Mouse (Mus musculus) large intestine, adult 2 months (tissue): ENCODE results near the gene Myo1f. TPM values are rescaled to one million over a fixed set of nuclear protein-coding genes. Genes with fewer than 3 reads are reported as not detected.

ENCODE experiments used
- DNase-seq: peaks from one replicate; pipeline ENCODE4 v3.0.0-alpha.2; 2012; ENCODE audit warnings: low read depth, low spot score
- WGBS: fragments of 180-500 bp; shearing (Covaris S2); methylation state at CpG from one replicate; pipeline ENCODE4 v1.1.7; 2018; 5-methylcytosine and 5-hydroxymethylcytosine counted together
- polyA plus RNA-seq: library from polyadenylated mRNA; depleted of rRNA; stranded (reverse); fragments of >200 nt; gene quantifications from 2 replicates; pipeline ENCODE4 v1.2.3, GENCODE M21; 2012; rRNA removed

Myo1f gene
- polyA plus RNA-seq, 1 experiment = 5.6 TPM

- no peak for DNase-seq
- 70% methylated on average over 4 of the region's 4 CpGs for WGBS
Observed at GRCm38 (mm10) chr17:33637516-33638276, 82.2 kb downstream of the Myo1f start, which contains the start of gene Pram1. Gene Pram1, plus strand, starts transcription at chr17:33638056.

- no peak for DNase-seq
- 34% methylated on average over 6 of the region's 6 CpGs for WGBS
Observed at GRCm38 (mm10) chr17:33639743-33640142, 84.2 kb downstream of the Myo1f start.

GRCm38 (mm10) chr17:33644068-33644467 lies 88.6 kb downstream of the Myo1f start:
- no peak for DNase-seq
- WGBS = 90% methylated on average over 4 of the region's 4 CpGs

GRCm38 (mm10) chr17:33645073-33645472 lies 89.6 kb downstream of the Myo1f start:
- whole genome bisulfite sequencing = 95% methylated on average over 8 of the region's 8 CpGs
- no peak for DNase-seq

GRCm38 (mm10) chr17:33649781-33650475 lies 94.4 kb downstream of the Myo1f start:
- WGBS = 98% methylated on average over 34 of the region's 34 CpGs
- no peak for DNase-seq

Other genes starting within 250 kb of the Myo1f start
- 0.63 and 0.89 TPM in 2 replicates for gene Zfp81, start 196.8 kb upstream of the Myo1f start, polyA plus RNA-seq
- 1.1 and 2.6 TPM in 2 replicates for gene Zfp101, start 161.1 kb upstream of the Myo1f start, polyA plus RNA-seq
- 0.08 TPM in 1 of 2 replicates, not detected in the other for gene Actl9, start 122.8 kb upstream of the Myo1f start, polyA plus RNA-seq
- gene Adamts10, start 31.5 kb upstream of the Myo1f start, polyA plus RNA-seq = 19.8 and 30.4 TPM in 2 replicates
- gene Zfp414, start 73.4 kb downstream of the Myo1f start, polyA plus RNA-seq = 31.2 and 31.4 TPM in 2 replicates
- 1.5 and 1.7 TPM in 2 replicates for gene Pram1, start 82.3 kb downstream of the Myo1f start, polyA plus RNA-seq
- 49.2 and 52.1 TPM in 2 replicates for gene Hnrnpm, start 131.2 kb downstream of the Myo1f start, polyA plus RNA-seq
- 53.8 and 55.5 TPM in 2 replicates for gene March2, start 163.0 kb downstream of the Myo1f start, polyA plus RNA-seq
- gene Rab11b, start 204.8 kb downstream of the Myo1f start, polyA plus RNA-seq = 268 and 292 TPM in 2 replicates
- gene Angptl4, start 226.1 kb downstream of the Myo1f start, polyA plus RNA-seq = 21.9 and 75.2 TPM in 2 replicates